ENCODE assay signal across 9 mouse cellular contexts in the genomic region with DNA sequence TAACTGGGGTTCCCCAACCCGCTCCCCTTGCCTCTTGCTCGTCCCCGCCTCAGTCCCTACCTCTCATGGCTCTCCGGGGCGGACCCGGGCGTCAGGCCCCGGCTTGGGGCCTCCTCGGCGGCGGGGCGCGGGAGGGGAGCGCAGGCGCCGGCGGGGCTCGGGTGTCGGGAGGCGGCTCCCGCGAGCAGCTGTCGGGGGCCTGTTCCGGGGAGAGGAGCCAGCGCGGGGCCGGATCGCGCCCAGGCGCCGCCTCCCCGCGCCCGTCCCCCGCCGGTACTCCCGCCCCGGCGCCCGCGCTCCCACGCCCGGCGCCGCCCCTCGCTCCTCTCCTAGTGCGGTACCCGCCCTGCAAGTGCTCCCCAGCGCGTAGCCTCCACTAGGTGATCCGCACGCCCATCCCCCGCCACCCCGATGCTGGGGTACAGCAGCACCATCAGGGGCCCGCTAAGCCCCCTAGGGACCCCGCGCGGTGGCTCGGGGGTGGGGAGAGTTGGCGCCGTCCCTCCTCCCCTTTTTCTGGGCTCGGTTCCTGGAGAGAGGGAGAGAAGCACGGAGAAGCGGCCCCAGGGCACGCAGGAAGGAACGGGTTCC. TPM values are rescaled to one million over a fixed set of nuclear protein-coding genes. Genes with fewer than 3 reads are reported as not detected.
DNase-seq lines count a peak whose midpoint lies in the region; ATAC-seq and TF ChIP-seq lines count a peak whose summit lies in the region.
"Had no signal": no experiment of that assay in that cellular context is flagged by ENCODE, and none has a peak within 500 bp of the region (broad histone marks: within the 10 kb centered on the region; RNA-seq: fewer than 3 reads in every experiment).

No protein-coding gene starts in this region.

- in situ Hi-C loops in Patski (cut with MboI; ENCODE audit: low pct_unique_long_range_greater_than_20kb) = no loop called here

- peak; percentile 36 for ATAC-seq in Patski
- ATAC-seq in monocyte, adult 5-6 weeks (replicated peaks; ENCODE audit: insufficient number of reproducible peaks, low FRiP score, low TSS enrichment, poor library complexity, severe bottlenecking) = no peak

- CTCF ChIA-PET in Patski (lab: Charles Lee) = interaction anchor here (0.6 to 3.6 kb wide), 5 partner anchors 26 to 113 kb away, joined by 3 to 12 read pairs (median 10); no protein-coding TSS in a partner anchor

- DNase-seq in Patski (ENCODE audit: low read depth, low spot score) = no peak
- DNase-seq in cerebellum, postnatal 14 days = peak; percentile 83 to 86
- DNase-seq in gastrocnemius, postnatal 10 days = peak; percentile 87
- peak; percentile 77 for DNase-seq in induced T-regulatory cell, adult 2 months (ENCODE audit: low read depth)
- DNase-seq in left cerebral cortex, adult 8-10 months (ENCODE audit: low spot score in 2 of 2) = peak; percentile 71 to 85
- peak; percentile 78 to 92 for DNase-seq in lung, postnatal 4 days
- peak; percentile 85 for DNase-seq in right cerebral cortex, postnatal 25 days

- TF ChIP-seq CTCF in Patski (IDR thresholded peaks at IDR 0.05) = no peak

- H3K27me3 ChIP-seq in Patski = no peaks in the 10 kb centered on the region

- POLR2A ChIA-PET in Patski (lab: Charles Lee) = interaction anchor here (0.8 to 5.0 kb wide), 4 partner anchors 8 to 175 kb away, joined by 3 to 22 read pairs (median 4); a partner anchor contains a TSS

RNA-seq across cellular contexts. Expression of a gene that starts 4.0 kb away (rescaled TPM):
- 230 TPM for polyA plus RNA-seq in Patski (2021)
- 10 to 100 TPM; 35.2 to 42.8 TPM for total RNA-seq in gastrocnemius, postnatal 10 days (2021)
- 10 to 100 TPM; 62.0 to 76.7 (median 65.9) TPM for total RNA-seq in left cerebral cortex, adult 8-10 months (2022)
- 0.67 to 1.2 TPM in 2 of 3 replicates, not detected in the other for total RNA-seq in monocyte, adult 5-6 weeks (2017)

RNA-seq across cellular contexts. Expression of a gene that starts 26.9 kb away (rescaled TPM):
- polyA plus RNA-seq in Patski (2021) = 30.5 TPM
- 10 to 100 TPM; 18.2 to 20.5 TPM for total RNA-seq in gastrocnemius, postnatal 10 days (2021)
- 10 to 100 TPM; 27.6 to 36.9 (median 31.2) TPM for total RNA-seq in left cerebral cortex, adult 8-10 months (2022)
- 10.9 to 22.5 TPM (median 13.5 TPM) in 3 replicates for total RNA-seq in monocyte, adult 5-6 weeks (2017)

RNA-seq across cellular contexts. Expression of a gene that starts 33.1 kb away (rescaled TPM):
- 34.4 TPM for polyA plus RNA-seq in Patski (2021)
- total RNA-seq in gastrocnemius, postnatal 10 days (2021) = 10 to 100 TPM; 17.0 to 24.0 TPM
- 10 to 100 TPM; 28.3 to 41.6 (median 38.0) TPM for total RNA-seq in left cerebral cortex, adult 8-10 months (2022)
- 7.4 to 13.8 TPM (median 11.3 TPM) in 3 replicates for total RNA-seq in monocyte, adult 5-6 weeks (2017)

RNA-seq across cellular contexts. Expression of a gene that starts 57.0 kb away (rescaled TPM):
- polyA plus RNA-seq in Patski (2021) = not detected
- total RNA-seq in gastrocnemius, postnatal 10 days (2021) = not detected
- total RNA-seq in left cerebral cortex, adult 8-10 months (2022) = not detected
- not detected in 3 replicates for total RNA-seq in monocyte, adult 5-6 weeks (2017)
- polyA plus RNA-seq: gonadal fat pad, adult 2 months had no signal

Comparison
In these comparisons a context has a peak if more than half of its experiments do, and no peak if none do; other contexts are left out.
1. RNA of a gene that starts 4.0 kb away (total RNA-seq): 62.0 to 76.7 TPM in left cerebral cortex, adult 8-10 months and 35.2 to 42.8 TPM in gastrocnemius, postnatal 10 days; 0.67 to 1.2 TPM in monocyte, adult 5-6 weeks; every median in the first group is over 10 times any median in the second.